Mouse (Mus musculus) 3134 (cell line): ENCODE measurements around the gene 1810055G02Rik.
A peak's percentile ranks its signal among the peaks of the same experiment; 100 is the strongest.

ENCODE experiments used
- DNase-seq: peaks from one replicate; pipeline ENCODE4 v3.0.0-alpha.2; 2011; ENCODE audit warnings: low spot score; ENCODE audit not compliant: insufficient read length; ENCODE audit errors: extremely low read depth

Gene 1810055G02Rik

GRCm38 (mm10) chr19:3736001-3736400 lies 27.9 kb downstream of the 1810055G02Rik start:
- no peak for DNase-seq

GRCm38 (mm10) chr19:3739650-3740049 lies 31.6 kb downstream of the 1810055G02Rik start:
- DNase-seq = no peak

- DNase-seq = no peak
Measured at GRCm38 (mm10) chr19:3742716-3743115, 34.6 kb downstream of the 1810055G02Rik start.

- no peak for DNase-seq
Measured at GRCm38 (mm10) chr19:3743362-3743761, 35.3 kb downstream of the 1810055G02Rik start.

- no peak for DNase-seq
Measured at GRCm38 (mm10) chr19:3743851-3744512, 35.9 kb downstream of the 1810055G02Rik start.

GRCm38 (mm10) chr19:3752621-3753239 lies 44.6 kb downstream of the 1810055G02Rik start:
- no peak for DNase-seq

GRCm38 (mm10) chr19:3753240-3753633 lies 45.1 kb downstream of the 1810055G02Rik start:
- DNase-seq = no peak

- no peak for DNase-seq
Measured at GRCm38 (mm10) chr19:3753738-3754137, 45.6 kb downstream of the 1810055G02Rik start.

- no peak for DNase-seq
Measured at GRCm38 (mm10) chr19:3757861-3758260, 49.8 kb downstream of the 1810055G02Rik start.

GRCm38 (mm10) chr19:3765221-3765820 lies 57.2 kb downstream of the 1810055G02Rik start:
- peak; percentile 73 for DNase-seq

GRCm38 (mm10) chr19:3766378-3766777 lies 58.3 kb downstream of the 1810055G02Rik start:
- DNase-seq = no peak

GRCm38 (mm10) chr19:3767276-3767780 lies 59.2 kb downstream of the 1810055G02Rik start, which contains the start of gene Kmt5b:
Gene Kmt5b, plus strand, starts transcription at chr19:3767421.
- no peak for DNase-seq
